Mouse (Mus musculus) neural tube, embryonic 10.5 days (tissue): ENCODE data around the gene Zdhhc12.
A peak's percentile ranks its signal among the peaks of the same experiment; 100 is the strongest.
"Not testable (repeated sequence)": the region's sequence is repeated elsewhere in the genome, so short reads cannot be mapped to it uniquely, and the experiment has no call there.

Experiments
- DNase-seq: peaks from one replicate; pipeline ENCODE4 v3.0.0-alpha.2; 2017; ENCODE audit warnings: low spot score; ENCODE audit errors: extremely low spot score

Gene Zdhhc12

DNA sequence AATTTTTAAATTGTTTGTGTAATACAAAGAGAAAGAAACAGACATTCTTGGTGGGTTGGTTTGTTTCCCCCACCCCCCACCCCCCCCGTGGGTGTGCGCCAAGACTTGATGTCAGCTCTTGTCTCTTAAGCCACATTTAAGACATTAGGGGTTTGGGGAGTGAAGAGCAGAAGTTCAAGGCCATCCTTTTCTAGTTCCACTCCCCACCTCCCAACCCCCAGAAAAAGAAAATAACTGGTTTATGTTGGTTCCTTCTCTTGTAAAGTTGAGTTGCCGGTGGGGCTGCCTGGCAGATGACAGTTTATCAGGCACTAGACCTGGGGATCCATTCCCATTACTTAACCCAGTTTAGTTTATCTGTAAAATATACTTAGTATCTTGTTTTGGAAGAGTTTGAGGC lies 29.1 kb downstream of the Zdhhc12 start:
- DNase-seq, result no peak

DNA sequence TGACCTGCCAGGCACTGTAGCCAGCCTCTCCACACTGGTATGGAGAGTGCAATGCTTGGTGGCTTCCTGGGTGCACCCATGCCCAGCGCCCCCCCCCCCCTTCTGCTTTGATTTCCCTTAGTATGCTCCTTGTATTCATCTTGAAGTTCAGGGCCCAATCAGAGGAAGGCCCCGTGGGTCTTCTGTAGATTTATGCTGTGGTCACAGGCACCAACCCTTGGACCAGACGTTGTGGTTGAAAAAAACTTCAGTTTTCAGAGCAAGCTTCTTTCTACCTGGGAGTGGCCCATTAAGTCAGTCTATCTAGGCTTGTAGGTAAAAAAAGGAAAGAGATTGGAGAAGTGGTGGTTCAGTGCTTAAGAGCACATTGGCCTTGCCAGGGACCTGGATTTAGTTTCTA lies 29.7 kb downstream of the Zdhhc12 start:
- DNase-seq, result no peak

- DNase-seq, result no peak
Observed at GRCm38 (mm10) chr2:30063235-30063634, 30.2 kb downstream of the Zdhhc12 start.

DNA sequence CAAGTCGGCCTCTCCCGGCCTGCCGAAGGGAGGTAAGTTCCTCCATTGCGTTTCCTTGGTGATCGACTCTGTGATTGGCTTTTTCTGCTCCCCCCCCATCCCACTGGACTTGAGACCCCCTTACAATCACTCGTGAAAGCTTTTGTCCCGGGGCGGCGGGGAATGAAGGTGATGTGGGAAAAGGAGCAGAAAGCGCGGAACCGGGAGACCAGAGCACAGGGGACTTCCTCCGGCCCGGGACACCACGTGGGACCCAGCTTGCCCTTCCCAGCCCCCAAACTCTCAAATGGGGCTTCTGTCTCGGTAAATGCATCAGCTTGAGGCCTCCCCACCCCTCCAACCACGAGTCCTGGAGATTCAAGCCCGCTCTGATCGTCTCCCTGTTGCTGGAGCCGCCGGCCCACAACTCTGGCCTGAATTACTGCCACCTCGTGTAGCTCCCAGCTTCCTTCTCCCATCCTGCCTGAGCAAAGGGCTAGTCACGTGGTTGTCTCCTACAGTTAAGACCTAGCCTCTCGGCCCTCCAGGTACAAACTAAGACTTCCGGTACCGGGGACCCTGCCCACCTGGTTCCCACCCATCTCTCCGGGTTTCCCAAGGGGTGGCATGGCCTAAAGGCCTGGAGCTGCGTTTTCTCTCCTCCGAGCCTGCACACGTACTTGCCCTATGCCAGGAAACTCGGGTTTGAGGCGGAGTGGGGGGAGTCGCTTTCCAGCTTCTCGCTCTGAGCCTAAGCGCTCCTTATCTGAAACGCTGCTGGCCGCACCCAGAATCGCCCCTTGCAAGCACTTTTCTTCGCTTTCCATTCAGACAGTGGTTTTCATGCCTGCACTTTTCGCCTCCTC lies 31.0 kb downstream of the Zdhhc12 start:
- DNase-seq, result peak; percentile 86

GRCm38 (mm10) chr2:30061215-30062166 lies 32.0 kb downstream of the Zdhhc12 start:
- peak; percentile 84 for DNase-seq

- no peak for DNase-seq
Observed at GRCm38 (mm10) chr2:30058418-30058817, 35.0 kb downstream of the Zdhhc12 start.

DNA sequence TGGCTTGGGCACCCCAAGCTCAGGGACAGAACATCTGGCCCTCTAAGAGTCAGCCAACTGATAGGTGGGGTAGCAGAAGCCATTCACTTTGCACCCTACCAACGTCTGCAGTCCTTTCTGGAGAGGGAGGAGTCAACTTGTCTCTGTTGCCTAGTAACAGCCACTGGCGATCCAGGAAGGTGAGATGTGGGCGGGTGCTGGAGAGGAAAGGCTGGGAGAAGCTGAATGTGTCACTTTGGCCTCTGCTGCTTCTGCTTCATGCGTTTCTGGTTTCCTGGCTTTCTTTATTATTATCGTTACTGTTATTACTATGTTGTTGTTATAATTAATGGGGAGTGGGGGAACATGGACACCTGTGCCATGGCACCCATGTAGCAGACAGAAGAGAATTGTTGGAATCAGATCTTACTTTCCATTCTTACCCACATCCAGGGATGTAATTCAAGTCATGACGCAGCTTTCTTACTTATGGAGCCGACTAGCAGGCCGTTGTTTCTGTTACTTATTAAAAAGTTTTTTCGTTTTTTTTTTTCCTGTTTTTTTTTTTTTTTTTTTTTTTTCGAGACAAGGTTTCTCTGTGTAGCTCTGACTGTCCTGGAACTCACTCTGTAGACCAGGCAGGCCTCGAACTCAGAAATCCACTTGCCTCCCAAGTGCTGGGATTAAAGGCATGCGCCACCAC lies 36.1 kb downstream of the Zdhhc12 start, which contains the start of gene Set:
TSS of gene Set (plus strand) at position 156 of the 682 bp plus-strand sequence.
- no peak for DNase-seq

DNA sequence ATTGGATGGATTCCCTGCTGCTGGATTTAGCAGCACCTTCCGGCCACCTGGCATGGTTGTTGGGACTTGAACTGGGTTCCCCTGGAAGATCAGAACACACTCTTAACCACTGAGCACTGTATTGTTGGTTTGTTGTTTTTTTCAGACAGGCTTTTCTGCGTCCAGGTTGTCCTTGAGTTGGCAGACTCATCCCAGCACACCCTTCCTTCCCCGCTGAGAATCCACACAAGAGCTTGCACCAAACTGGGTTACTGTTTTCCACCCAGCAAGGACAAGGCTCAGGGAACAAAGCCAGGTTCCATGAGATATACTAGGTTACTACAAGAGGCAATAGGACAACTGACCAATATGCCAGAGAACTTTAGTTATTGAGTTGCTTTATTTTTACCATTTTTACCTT lies 36.7 kb downstream of the Zdhhc12 start:
- DNase-seq, result no peak

- not testable (repeated sequence) for DNase-seq
Observed at GRCm38 (mm10) chr2:30055310-30055709, 38.1 kb downstream of the Zdhhc12 start.

- no peak for DNase-seq
Observed at GRCm38 (mm10) chr2:30051992-30052761, 41.3 kb downstream of the Zdhhc12 start.

DNA sequence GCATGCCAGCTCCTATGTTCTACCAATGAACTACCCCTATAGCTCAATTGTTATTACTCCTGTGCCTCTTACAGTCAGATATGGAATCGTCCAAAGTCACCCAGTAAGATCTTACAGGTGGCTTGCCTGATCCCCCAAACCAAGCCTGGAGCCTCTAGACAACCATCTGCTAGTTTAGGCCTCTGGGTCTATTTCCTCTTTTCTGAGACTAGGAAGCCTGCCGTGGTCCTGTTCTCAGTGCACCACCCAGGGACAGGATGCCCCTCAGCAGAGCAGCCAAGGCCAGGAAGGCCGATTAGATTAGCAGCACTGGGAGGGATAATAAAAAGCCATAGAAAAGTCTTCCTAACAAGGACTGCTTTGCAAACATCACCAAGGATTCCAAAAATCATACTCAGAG lies 43.6 kb downstream of the Zdhhc12 start:
- no peak for DNase-seq

DNA sequence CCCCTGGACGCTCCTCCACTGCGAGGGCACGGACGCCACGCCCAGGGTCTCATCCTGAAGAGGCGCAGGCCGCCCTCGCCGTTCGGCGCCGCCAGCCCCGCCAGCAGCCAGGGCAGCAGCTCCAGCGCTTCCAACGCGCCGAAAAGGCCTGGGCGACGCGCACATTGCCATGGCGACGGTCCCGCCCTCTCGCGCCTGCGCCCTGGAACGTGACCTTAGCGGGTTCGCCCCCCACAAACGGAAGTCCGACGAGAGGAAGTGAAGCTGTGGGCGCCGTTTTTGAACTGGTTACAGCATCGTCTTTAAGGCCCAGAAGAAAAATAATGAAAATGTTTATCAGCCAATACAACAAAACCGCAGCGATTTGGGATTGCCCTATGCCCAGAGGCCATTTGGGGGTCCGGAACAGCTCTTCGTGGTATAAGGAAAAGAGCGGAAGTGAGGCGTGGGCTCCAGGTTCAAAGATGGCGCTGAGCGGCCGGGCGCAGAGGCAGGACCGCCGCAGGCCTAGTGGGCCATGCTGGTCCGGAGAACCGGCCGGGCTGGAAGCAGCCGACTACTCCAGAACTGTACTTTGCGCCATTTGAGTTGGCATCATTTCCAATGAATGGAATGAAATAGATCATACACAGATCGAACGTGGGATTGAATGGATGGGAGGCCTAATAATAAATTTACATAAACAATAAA lies 44.6 kb downstream of the Zdhhc12 start, which contains the start of gene Wdr34:
TSS of gene Wdr34 (minus strand) at position 183 of the 690 bp plus-strand sequence.
- DNase-seq, result peak; percentile 99

DNA sequence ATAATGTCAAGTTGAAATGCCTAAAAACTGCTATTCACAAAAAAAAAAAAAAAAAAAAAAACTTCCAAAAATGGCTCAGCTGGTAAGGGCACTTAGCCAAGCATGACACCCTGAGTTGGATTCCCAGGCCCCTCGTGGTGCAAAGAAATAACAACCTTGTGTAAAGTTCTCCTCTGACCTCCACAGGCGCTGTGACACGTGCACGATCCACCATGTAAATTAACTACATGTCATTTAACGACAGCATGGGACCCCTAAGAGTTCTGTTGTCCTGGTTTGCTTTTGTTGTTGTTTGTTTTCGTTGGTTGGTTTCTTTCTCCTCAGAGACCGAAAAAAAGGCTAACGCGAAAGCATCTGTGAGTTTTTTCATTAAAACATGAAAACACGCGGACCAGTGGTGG lies 45.3 kb downstream of the Zdhhc12 start:
- DNase-seq, result no peak

- no peak for DNase-seq
Observed at GRCm38 (mm10) chr2:30047127-30047526, 46.3 kb downstream of the Zdhhc12 start.

DNA sequence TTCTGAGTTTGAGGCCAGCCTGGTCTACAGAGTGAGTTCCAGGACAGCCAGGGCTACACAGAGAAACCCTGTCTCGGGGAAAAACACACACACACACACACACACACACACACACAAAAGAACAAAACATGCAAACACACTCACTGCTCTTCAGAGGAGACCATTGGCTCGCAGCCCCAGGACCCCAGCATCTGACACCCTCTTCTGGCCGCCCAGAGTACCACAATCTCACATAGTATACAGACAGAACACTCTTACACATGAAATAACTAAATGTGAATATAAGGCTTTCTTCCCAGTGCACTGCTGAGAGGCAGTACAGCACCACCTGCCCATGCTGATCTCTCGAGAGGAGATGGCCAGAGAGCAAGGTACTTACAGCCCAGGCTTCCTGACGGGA lies 48.9 kb downstream of the Zdhhc12 start:
- DNase-seq, result no peak

GRCm38 (mm10) chr2:30042445-30042844 lies 51.0 kb downstream of the Zdhhc12 start:
- DNase-seq, result peak; percentile 67
